Mouse (Mus musculus): Measurements from ENCODE around the gene Hivep3.

Hivep3 gene

GRCm38 (mm10) chr4:120151906-120152305, 418.3 kb downstream of the Hivep3 start:
- no peak for DNase-seq (ENCODE audit: low spot score in 2 of 2)

- DNase-seq (ENCODE audit: low spot score in 2 of 2) = no peak
Observed at GRCm38 (mm10) chr4:120152648-120153047, 419.1 kb downstream of the Hivep3 start.

- no peak for DNase-seq (ENCODE audit: low spot score in 2 of 2)
Observed at GRCm38 (mm10) chr4:120153736-120154135, 420.2 kb downstream of the Hivep3 start.

GRCm38 (mm10) chr4:120158714-120159310, 425.2 kb downstream of the Hivep3 start:
- DNase-seq (ENCODE audit: low spot score in 2 of 2) = no peak

GRCm38 (mm10) chr4:120161166-120161949, 427.8 kb downstream of the Hivep3 start, which contains the start of gene Edn2:
Gene Edn2 (plus strand): TSS chr4:120161206.
- DNase-seq (ENCODE audit: low spot score in 2 of 2) = no peak

GRCm38 (mm10) chr4:120162586-120162985, 429.0 kb downstream of the Hivep3 start:
- no peak for DNase-seq (ENCODE audit: low spot score in 2 of 2)

GRCm38 (mm10) chr4:120163242-120163641, 429.7 kb downstream of the Hivep3 start:
- peak; percentile 59 to 65 for DNase-seq (ENCODE audit: low spot score in 2 of 2)

- no peak for DNase-seq (ENCODE audit: low spot score in 2 of 2)
Observed at GRCm38 (mm10) chr4:120164316-120164715, 430.7 kb downstream of the Hivep3 start.

GRCm38 (mm10) chr4:120167778-120168177, 434.2 kb downstream of the Hivep3 start:
- DNase-seq (ENCODE audit: low spot score in 2 of 2) = no peak

GRCm38 (mm10) chr4:120168346-120168745, 434.8 kb downstream of the Hivep3 start:
- no peak for DNase-seq (ENCODE audit: low spot score in 2 of 2)

- no peak for DNase-seq (ENCODE audit: low spot score in 2 of 2)
Observed at GRCm38 (mm10) chr4:120170387-120170936, 436.9 kb downstream of the Hivep3 start.

GRCm38 (mm10) chr4:120172050-120172684, 438.6 kb downstream of the Hivep3 start:
- peak; percentile 33 to 45 for DNase-seq (ENCODE audit: low spot score in 2 of 2)

- DNase-seq (ENCODE audit: low spot score in 2 of 2) = no peak
Observed at GRCm38 (mm10) chr4:120179123-120179522, 445.5 kb downstream of the Hivep3 start.

- DNase-seq (ENCODE audit: low spot score in 2 of 2) = no peak
Observed at GRCm38 (mm10) chr4:120180535-120180934, 447.0 kb downstream of the Hivep3 start.

- DNase-seq (ENCODE audit: low spot score in 2 of 2) = no peak
Observed at GRCm38 (mm10) chr4:120184374-120184991, 450.9 kb downstream of the Hivep3 start.

- no peak for DNase-seq (ENCODE audit: low spot score in 2 of 2)
Observed at GRCm38 (mm10) chr4:120186441-120186840, 452.9 kb downstream of the Hivep3 start.

GRCm38 (mm10) chr4:120186934-120187333, 453.4 kb downstream of the Hivep3 start:
- no peak for DNase-seq (ENCODE audit: low spot score in 2 of 2)
